Mouse (Mus musculus): ENCODE data around the gene Nmnat3. TPM values are rescaled to one million over a fixed set of nuclear protein-coding genes. Genes with fewer than 3 reads are reported as not detected.

Nmnat3 gene
- polyA plus RNA-seq, 1 experiment from 2014 or later = 14.2 TPM

DNA sequence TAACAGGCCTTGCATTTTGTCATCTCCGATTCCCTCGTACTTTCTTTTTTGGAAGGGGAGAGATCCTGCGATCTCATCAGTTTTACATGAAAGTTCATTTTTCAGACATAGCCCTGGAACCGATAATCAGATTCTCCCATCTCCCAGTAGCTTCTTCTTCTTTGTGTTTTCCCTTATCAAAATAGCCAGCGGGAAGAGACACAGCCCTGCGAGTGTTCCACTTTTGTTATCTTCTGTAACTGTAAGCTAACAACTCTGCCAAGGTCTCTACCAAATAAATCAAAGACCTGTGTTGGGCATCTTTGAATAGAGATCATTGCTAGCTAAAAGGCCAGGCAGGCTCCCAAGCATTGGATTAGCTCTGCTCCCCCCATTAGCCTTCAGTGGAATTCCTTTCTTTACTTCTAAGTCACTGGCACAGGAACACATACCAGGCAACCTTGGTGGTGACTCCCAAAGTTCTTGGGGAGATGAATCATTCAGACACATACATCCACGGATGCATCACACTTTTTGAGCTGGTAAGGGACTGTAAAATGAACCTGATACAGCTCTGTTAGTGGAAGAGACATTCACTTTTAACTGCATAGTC lies 26.9 kb downstream of the Nmnat3 start:
- Histone ChIP-seq H3K27ac (ENCODE audit: low read depth) (peak overlapping the region; percentile 78), H3K9me3 (ENCODE audit: low read length) (0 out of 2 replicates have a peak, but pooled peaks cover 4% of the 10 kb centered on the region), H3K4me1 (ENCODE audit: insufficient read depth) (peaks cover 22% of the 10 kb centered on the region), H3K4me3 (ENCODE audit: low read depth, low read length) (0 out of 2 replicates have a peak overlapping the region, but pooled peaks have one; percentile 15), H3K4me2 (ENCODE audit: low read depth, low read length) (peak overlapping the region; percentile 61), H3K27me3 (ENCODE audit: insufficient read depth, low read length) (no peaks in the 10 kb centered on the region), H3K36me3 (replicated peaks; ENCODE audit: insufficient read depth, low read length) (peaks cover 7% of the 10 kb centered on the region; the same call in 1 of the 2 replicates), H3K9ac (replicated peaks) (0 out of 2 replicates have a peak overlapping the region, but pooled peaks have one; percentile 41)
- 54% methylated on average over 7 of the region's 7 CpGs for WGBS (ENCODE audit: insufficient replicate concordance)
- DNase-seq (no peak), ATAC-seq (peak; percentile 30)
- TF ChIP-seq EP300 (IDR thresholded peaks at IDR 0.05; ENCODE audit: low read depth) (peak; percentile 61), CTCF (IDR thresholded peaks at IDR 0.05; ENCODE audit: low read depth) (no peak)

DNA sequence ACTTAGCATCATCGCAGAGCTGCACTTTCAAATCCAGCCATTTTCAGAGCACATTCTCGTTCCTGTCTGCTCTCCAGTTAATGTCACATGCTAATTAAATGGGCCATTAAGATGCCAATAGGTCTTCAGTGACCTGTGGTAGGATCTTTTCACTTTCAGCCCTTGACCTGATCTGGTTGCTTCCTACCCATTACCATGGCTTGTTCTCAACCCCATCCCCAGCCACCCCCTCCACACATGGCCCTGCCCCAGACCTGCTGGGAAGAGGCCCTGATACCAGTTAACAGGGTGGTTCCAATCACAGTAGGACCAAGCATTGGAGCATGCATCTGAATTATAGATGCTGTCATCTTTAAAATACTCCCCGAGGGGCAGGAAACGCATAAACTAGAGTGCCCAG lies 30.7 kb downstream of the Nmnat3 start:
- Histone ChIP-seq H3K4me2 (ENCODE audit: low read depth, low read length) (no peak overlapping the region), H3K27me3 (ENCODE audit: insufficient read depth, low read length) (no peaks in the 10 kb centered on the region), H3K4me3 (ENCODE audit: low read depth, low read length) (no peak overlapping the region), H3K9ac (replicated peaks) (no peak overlapping the region), H3K9me3 (ENCODE audit: low read length) (peaks cover 7% of the 10 kb centered on the region), H3K36me3 (replicated peaks; ENCODE audit: insufficient read depth, low read length) (0 out of 2 replicates have a peak, but pooled peaks cover 2% of the 10 kb centered on the region), H3K27ac (ENCODE audit: low read depth) (no peak overlapping the region), H3K4me1 (ENCODE audit: insufficient read depth) (peaks cover 16% of the 10 kb centered on the region)
- no peak for ATAC-seq
- TF ChIP-seq CTCF (IDR thresholded peaks at IDR 0.05; ENCODE audit: low read depth) (no peak), EP300 (IDR thresholded peaks at IDR 0.05; ENCODE audit: low read depth) (no peak)
- 81% methylated on average over 4 of the region's 4 CpGs for WGBS (ENCODE audit: insufficient replicate concordance)
- DNase-seq = no peak

DNA sequence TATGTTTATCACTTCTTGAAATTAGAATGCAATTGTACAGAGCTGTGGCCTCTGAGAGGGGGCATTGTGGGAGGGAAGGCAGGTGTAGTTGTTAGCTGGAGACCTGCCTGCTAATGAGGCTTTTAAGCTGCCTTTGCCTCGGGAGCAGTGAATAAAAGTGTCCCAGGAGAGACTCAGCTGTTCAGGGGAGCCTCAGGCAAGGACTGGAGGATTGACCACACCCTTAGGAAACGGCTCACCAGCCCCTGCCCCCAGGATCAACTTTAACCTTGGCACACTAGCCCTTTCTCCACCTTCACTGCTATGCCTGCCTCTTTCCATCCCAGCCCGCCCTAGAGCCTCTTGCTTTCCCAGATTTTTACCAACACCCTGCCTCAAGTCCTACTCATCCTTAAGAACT lies 31.6 kb downstream of the Nmnat3 start:
- 58% methylated on average over 3 of the region's 3 CpGs for whole genome bisulfite sequencing (ENCODE audit: insufficient replicate concordance)
- H3K36me3 ChIP-seq (replicated peaks; ENCODE audit: insufficient read depth, low read length) = 0 out of 2 replicates have a peak, but pooled peaks cover 2% of the 10 kb centered on the region
- H3K27ac ChIP-seq (ENCODE audit: low read depth) = no peak overlapping the region
- TF ChIP-seq CTCF (IDR thresholded peaks at IDR 0.05; ENCODE audit: low read depth) (no peak), EP300 (IDR thresholded peaks at IDR 0.05; ENCODE audit: low read depth) (no peak)
- H3K4me1 ChIP-seq (ENCODE audit: insufficient read depth) = peaks cover 11% of the 10 kb centered on the region
- no peak for DNase-seq
- H3K4me2 ChIP-seq (ENCODE audit: low read depth, low read length) = no peak overlapping the region
- H3K9ac ChIP-seq (replicated peaks) = no peak overlapping the region
- ATAC-seq = no peak
- peaks cover 7% of the 10 kb centered on the region for H3K9me3 ChIP-seq (ENCODE audit: low read length)
- H3K27me3 ChIP-seq (ENCODE audit: insufficient read depth, low read length) = no peaks in the 10 kb centered on the region
- no peak overlapping the region for H3K4me3 ChIP-seq (ENCODE audit: low read depth, low read length)

DNA sequence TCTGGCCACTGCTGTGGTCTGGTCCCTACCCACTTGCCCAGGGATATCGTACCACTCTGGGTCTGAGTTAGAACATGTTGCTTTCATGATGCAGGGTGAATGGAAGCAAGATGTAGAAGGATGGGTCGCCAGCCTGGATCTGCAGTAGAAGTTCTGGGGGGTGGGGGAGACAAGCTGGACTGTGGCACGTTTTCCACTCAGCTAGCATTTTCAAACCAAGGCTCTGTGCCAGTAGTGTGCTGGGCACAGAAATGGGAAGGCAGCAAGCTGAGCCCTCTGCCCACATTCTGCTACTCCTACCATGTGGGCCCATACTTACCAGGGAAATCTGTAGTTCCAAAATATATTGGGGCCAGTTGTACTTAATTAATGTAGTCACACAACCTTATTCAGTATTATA lies 33.5 kb downstream of the Nmnat3 start:
- no peak overlapping the region for H3K27ac ChIP-seq (ENCODE audit: low read depth)
- ATAC-seq (no peak), DNase-seq (no peak)
- no peaks in the 10 kb centered on the region for H3K4me1 ChIP-seq (ENCODE audit: insufficient read depth)
- no peak overlapping the region for H3K9ac ChIP-seq (replicated peaks)
- H3K36me3 ChIP-seq (replicated peaks; ENCODE audit: insufficient read depth, low read length) = 0 out of 2 replicates have a peak, but pooled peaks cover 2% of the 10 kb centered on the region
- no peak overlapping the region for H3K4me2 ChIP-seq (ENCODE audit: low read depth, low read length)
- TF ChIP-seq CTCF (IDR thresholded peaks at IDR 0.05; ENCODE audit: low read depth) (no peak), EP300 (IDR thresholded peaks at IDR 0.05; ENCODE audit: low read depth) (no peak)
- peaks cover 7% of the 10 kb centered on the region for H3K9me3 ChIP-seq (ENCODE audit: low read length)
- 90% methylated on average over 3 of the region's 3 CpGs for WGBS (ENCODE audit: insufficient replicate concordance)
- no peaks in the 10 kb centered on the region for H3K27me3 ChIP-seq (ENCODE audit: insufficient read depth, low read length)
- H3K4me3 ChIP-seq (ENCODE audit: low read depth, low read length) = no peak overlapping the region

DNA sequence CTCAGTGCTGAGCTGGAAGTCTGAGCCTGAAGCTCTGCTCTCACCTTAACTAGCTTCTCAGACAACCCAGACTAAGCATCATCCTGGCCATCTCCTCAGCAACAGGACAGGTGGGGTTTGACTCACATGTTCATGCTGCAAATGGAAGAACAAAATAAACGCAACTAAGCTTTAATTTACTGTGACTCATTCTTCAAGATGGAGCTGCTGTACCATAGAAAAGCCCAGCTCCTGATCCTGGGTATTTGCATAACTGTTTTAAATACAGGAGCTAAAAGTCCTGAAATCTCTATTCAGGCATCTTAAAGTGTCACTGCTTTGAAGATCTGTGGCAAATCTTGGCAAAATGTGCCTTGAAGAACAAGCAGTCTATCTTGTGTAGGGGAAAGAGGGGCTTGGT lies 38.9 kb downstream of the Nmnat3 start:
- DNase-seq (no peak), ATAC-seq (no peak)

DNA sequence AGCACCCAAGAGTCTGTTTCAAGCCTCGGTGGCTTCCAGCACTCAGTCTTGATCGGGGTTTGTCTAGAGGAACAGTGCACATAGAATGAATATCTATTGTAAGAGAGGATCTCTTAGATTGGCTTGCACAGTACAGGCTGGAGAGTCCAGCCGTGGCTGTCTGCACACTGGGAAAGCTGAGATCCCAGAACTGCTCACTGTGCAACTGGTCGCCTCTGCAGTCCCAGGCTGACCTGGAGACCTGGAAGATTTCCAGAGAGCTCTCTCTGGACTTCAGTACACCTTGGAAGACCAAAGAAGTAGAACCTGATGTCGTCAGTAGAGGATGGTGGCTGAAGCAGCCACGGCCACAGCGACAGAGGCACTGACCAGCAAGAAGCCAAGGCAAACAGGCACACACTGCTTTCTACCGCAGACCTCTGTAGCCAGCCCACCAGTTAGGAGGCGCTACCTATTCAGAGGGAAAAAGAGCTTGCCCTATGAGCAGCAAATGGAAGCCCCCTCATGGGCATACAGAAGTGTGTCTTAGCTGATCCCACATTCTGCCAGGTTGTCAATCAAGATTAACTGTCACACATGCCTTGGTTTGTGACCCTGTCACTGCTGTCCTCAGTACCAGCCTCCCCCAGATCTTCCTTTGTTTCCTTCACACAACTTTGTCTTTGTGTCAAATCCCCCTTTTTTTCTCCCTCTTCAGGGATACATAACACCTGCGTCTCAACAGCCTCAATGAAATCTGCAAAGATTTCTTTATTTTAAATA lies 41.4 kb downstream of the Nmnat3 start:
- no peak overlapping the region for H3K4me3 ChIP-seq (ENCODE audit: low read depth, low read length)
- no peaks in the 10 kb centered on the region for H3K27me3 ChIP-seq (ENCODE audit: insufficient read depth, low read length)
- H3K4me1 ChIP-seq (ENCODE audit: insufficient read depth) = no peaks in the 10 kb centered on the region; the same call in 1 of the 2 replicates
- H3K27ac ChIP-seq (ENCODE audit: low read depth) = no peak overlapping the region
- WGBS (ENCODE audit: insufficient replicate concordance) = 94% methylated on average over 10 of the region's 10 CpGs
- no peak overlapping the region for H3K4me2 ChIP-seq (ENCODE audit: low read depth, low read length)
- H3K36me3 ChIP-seq (replicated peaks; ENCODE audit: insufficient read depth, low read length) = 0 out of 2 replicates have a peak, but pooled peaks cover 4% of the 10 kb centered on the region
- DNase-seq (no peak), ATAC-seq (no peak)
- no peaks in the 10 kb centered on the region for H3K9me3 ChIP-seq (ENCODE audit: low read length)
- TF ChIP-seq EP300 (IDR thresholded peaks at IDR 0.05; ENCODE audit: low read depth) (no peak), CTCF (IDR thresholded peaks at IDR 0.05; ENCODE audit: low read depth) (no peak)
- H3K9ac ChIP-seq (replicated peaks) = no peak overlapping the region

More for the DNA sequence above, 38.9 kb downstream of the Nmnat3 start:
- H3K4me3 ChIP-seq (ENCODE audit: low read depth, low read length) = no peak overlapping the region
- no peak for TF ChIP-seq CTCF (IDR thresholded peaks at IDR 0.05; ENCODE audit: low read depth)
- no peak for TF ChIP-seq EP300 (IDR thresholded peaks at IDR 0.05; ENCODE audit: low read depth)
- 0 out of 2 replicates have a peak, but pooled peaks cover 4% of the 10 kb centered on the region for H3K36me3 ChIP-seq (replicated peaks; ENCODE audit: insufficient read depth, low read length)
- WGBS (ENCODE audit: insufficient replicate concordance) = 79% methylated on average over 1 of the region's 1 CpGs
- no peaks in the 10 kb centered on the region for H3K27me3 ChIP-seq (ENCODE audit: insufficient read depth, low read length)
- no peak overlapping the region for H3K4me2 ChIP-seq (ENCODE audit: low read depth, low read length)
- no peaks in the 10 kb centered on the region; the same call in 1 of the 2 replicates for H3K4me1 ChIP-seq (ENCODE audit: insufficient read depth)
- no peak overlapping the region for H3K27ac ChIP-seq (ENCODE audit: low read depth)
- H3K9ac ChIP-seq (replicated peaks) = no peak overlapping the region
- H3K9me3 ChIP-seq (ENCODE audit: low read length) = peaks cover 7% of the 10 kb centered on the region

Measured in liver, postnatal 0 days (tissue).